Mouse (Mus musculus): ENCODE measurements at regions not wholly inside any gene's neighbourhood (a gene's known extent, or its start where the extent isn't known, plus 50 kb on each side); places are given as distances from the start of the nearest gene placed in this dataset.

DNA sequence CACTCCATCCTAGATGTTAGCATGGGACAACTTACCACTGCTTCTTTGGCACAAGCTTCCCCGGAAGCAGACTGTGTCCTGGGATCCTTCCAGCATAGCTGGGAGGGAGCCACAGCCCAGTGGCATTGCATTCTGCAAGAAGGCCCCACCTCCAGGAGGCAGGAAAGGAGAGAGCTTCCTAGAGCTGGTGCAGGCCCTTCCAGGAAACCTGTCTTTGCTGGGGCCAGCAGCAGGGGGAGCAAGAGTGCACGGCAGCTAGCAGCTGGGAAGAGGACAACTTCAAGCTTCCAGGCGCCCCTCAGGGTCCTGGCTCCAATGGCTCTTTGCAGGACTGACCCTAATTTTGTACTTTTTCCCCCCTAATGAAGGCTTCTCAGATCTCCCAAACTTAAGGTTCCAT, 115.4 kb upstream of the Sorcs3 start:
- peak in 1 of 2 experiments; percentile 68 for DNase-seq

DNA sequence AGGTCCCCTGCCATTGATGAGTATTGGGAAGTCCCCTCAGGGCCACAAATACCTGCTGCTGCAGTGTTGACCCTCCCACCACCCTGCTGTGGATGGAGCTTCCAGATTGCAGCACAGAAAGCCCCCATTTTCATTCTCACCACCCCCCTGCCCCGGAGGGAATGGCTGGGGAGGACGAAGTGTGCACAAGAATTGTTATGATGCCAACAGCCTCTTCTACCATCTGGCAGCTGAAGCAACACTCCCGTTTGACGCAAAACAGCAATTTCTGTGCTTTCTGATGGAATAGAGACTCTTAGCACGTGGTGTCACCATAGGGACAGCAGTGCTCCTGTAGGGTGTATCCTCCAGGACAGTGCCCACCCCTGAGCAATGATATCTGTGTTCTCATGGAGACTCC, 108.5 kb upstream of the Sorcs3 start:
- no peak for DNase-seq

- DNase-seq = no peak
Measured at GRCm38 (mm10) chr19:48097942-48098596, 107.8 kb upstream of the Sorcs3 start.

- DNase-seq = no peak
Measured at GRCm38 (mm10) chr19:48100991-48101390, 104.8 kb upstream of the Sorcs3 start.

- DNase-seq = no peak
Measured at GRCm38 (mm10) chr19:48115155-48115554, 90.7 kb upstream of the Sorcs3 start.

GRCm38 (mm10) chr19:48115728-48116127, 90.1 kb upstream of the Sorcs3 start:
- DNase-seq = no peak

GRCm38 (mm10) chr19:48116689-48117088, 89.1 kb upstream of the Sorcs3 start:
- DNase-seq = no peak

DNA sequence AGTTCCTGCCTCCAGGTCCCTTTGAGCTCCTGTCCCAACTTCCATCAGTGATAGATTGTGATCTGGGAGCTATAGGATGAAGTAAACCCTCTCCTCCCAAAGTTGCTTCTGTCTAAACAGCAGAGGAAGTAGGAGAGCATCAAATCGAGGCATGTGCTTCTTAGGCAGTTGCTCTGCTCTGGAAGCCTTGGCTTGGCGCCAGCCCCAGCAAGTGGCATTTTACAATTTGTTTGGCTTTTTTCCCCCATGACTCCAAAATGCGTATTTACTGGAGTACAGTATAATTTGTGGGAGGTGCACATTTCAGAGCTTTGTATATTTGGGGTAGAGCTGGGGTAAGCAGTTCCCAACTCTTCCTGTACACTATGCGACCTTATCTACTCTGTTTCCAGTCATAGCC, 88.2 kb upstream of the Sorcs3 start:
- DNase-seq = no peak

- no peak for DNase-seq
Measured at GRCm38 (mm10) chr19:48122281-48122680, 83.5 kb upstream of the Sorcs3 start.

GRCm38 (mm10) chr19:48123777-48124176, 82.0 kb upstream of the Sorcs3 start:
- no peak for DNase-seq

DNA sequence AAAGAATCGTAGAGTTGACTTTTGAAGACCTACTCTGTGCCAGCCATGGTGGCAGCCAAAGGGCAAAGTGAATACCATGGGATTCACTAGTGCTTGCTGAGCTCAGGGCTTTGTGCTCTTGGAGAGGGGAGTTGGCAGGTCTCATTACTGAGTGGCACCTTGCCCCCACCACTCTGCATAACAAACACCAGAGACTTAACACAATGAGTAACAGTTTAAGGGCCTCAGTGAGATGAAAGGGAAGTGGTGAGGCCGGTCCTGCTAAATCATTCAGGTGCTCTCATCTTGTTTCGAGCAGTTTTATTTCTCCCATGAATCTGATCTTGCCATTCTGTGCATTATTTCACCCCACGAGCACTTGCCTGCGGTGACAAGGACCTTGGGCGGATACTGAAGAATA, 80.1 kb upstream of the Sorcs3 start:
- no peak for DNase-seq

DNA sequence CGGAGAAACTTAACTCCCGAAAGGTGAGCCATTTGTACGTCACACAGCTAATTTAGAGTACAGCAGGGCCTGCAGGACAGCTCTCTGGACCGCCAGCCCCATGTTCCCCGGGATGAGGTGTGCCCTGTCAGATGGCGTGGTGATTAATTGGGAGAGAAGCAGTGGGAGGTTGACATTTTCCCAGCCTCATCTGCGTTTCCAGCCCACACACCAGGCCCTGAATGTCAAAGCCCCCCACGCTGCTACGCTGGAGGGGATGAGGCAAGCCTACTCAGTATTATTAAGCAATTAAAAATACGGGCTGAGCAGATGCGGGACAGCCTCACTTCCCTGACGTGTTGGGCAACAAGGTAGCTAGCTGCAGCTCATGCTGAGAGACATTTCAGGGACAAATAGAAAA, 77.7 kb upstream of the Sorcs3 start:
- DNase-seq = no peak

DNA sequence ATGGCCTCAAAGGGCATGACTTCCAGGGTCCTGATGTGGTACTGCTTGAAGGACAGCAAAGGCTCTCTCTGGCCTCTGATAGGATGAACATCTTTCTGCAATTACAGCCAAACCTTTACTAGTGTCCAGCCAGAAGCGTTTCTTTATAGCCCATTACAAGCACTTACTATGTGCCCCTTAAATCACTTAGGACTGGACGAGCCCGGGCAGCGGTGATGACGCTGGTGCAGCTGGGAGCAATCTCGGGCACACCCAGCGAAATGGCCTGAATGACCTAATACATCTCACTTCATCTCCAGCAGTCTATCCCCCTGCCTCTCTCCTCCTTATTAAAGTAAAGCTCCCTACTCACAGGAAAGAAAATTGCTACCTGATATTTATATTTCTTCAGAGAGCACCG, 69.6 kb upstream of the Sorcs3 start:
- no peak for DNase-seq

DNA sequence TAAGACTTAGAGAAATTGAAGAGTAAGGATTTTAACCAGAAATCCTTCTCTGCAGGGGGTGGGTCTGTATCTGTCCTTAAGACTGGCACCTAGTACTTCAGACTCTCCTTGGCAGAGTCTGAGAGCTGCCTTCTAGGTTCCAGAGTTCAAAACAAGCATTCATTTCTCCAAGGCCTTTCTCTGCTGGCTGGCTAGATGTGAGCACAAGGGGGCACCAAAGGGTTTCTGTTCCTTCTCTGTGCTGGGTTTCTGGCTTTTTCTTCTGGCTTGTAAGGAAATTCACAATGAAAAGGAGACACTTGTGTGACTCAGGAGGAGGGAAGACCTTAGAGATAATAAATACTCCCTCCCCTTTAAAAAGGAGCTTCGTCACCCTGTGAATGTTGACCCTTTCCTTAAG, 61.7 kb upstream of the Sorcs3 start:
- peak; percentile 47 to 68 for DNase-seq

All from kidney, postnatal 36 days (tissue).